20 mouse cellular contexts compared by ENCODE assay signal in genomic region chr1:37336794-37337193, GRCm38 (mm10). TPM values are rescaled to one million over a fixed set of nuclear protein-coding genes. Genes with fewer than 3 reads are reported as not detected.
DNase-seq lines count a peak whose midpoint lies in the region; ATAC-seq and TF ChIP-seq lines count a peak whose summit lies in the region.
"Had no signal": no experiment of that assay in that cellular context is flagged by ENCODE, and none has a peak within 500 bp of the region (broad histone marks: within the 10 kb centered on the region; RNA-seq: fewer than 3 reads in every experiment).

No protein-coding gene starts in this region.

- no peaks in the 10 kb centered on the region for H3K9me3 ChIP-seq in kidney, embryonic 14.5 days (ENCODE audit: control insufficient read depth, low read length)
- H3K9me3 ChIP-seq in lung, embryonic 14.5 days (ENCODE audit: low read depth, low read length), result no peaks in the 10 kb centered on the region
- no peaks in the 10 kb centered on the region for H3K9me3 ChIP-seq in lung, postnatal 0 days (ENCODE audit: low read length)
- H3K9me3 ChIP-seq: forebrain, embryonic 10.5 days; forebrain, embryonic 13.5 days; hindbrain, embryonic 12.5 days; hindbrain, embryonic 15.5 days had no signal

- H3K27ac ChIP-seq in kidney, embryonic 14.5 days (ENCODE audit: low read depth, low read length), result peak overlapping the region; percentile 24; the same call in 1 of the 2 replicates
- H3K27ac ChIP-seq in lung, embryonic 14.5 days (ENCODE audit: low read depth), result no peak overlapping the region
- no peak overlapping the region for H3K27ac ChIP-seq in lung, postnatal 0 days (ENCODE audit: low read length)
- H3K27ac ChIP-seq: forebrain, embryonic 10.5 days; forebrain, embryonic 13.5 days; hindbrain, embryonic 12.5 days; hindbrain, embryonic 15.5 days had no signal

- WGBS in kidney, embryonic 14.5 days, result 23% methylated on average over 2 of the region's 2 CpGs
- 26% methylated on average over 2 of the region's 2 CpGs for WGBS in lung, embryonic 14.5 days
- WGBS in lung, postnatal 0 days, result 39% methylated on average over 2 of the region's 2 CpGs

- TF ChIP-seq EP300 in lung, postnatal 0 days (IDR thresholded peaks at IDR 0.05), result no peak

- no peaks in the 10 kb centered on the region for H3K27me3 ChIP-seq in kidney, embryonic 14.5 days (ENCODE audit: control insufficient read depth, insufficient read depth, low read length)
- H3K27me3 ChIP-seq in lung, embryonic 14.5 days (ENCODE audit: insufficient read depth, low read length), result no peaks in the 10 kb centered on the region
- no peaks in the 10 kb centered on the region for H3K27me3 ChIP-seq in lung, postnatal 0 days (replicated peaks; ENCODE audit: insufficient read depth, low read length)
- H3K27me3 ChIP-seq: forebrain, embryonic 13.5 days; hindbrain, embryonic 12.5 days; hindbrain, embryonic 15.5 days had no signal

- peaks cover 24% of the 10 kb centered on the region; the same call in 1 of the 2 replicates for H3K4me1 ChIP-seq in kidney, embryonic 14.5 days (ENCODE audit: control insufficient read depth, insufficient read depth, low read length)
- 0 out of 2 replicates have a peak, but pooled peaks cover 9% of the 10 kb centered on the region for H3K4me1 ChIP-seq in lung, embryonic 14.5 days (ENCODE audit: insufficient read depth)
- no peaks in the 10 kb centered on the region for H3K4me1 ChIP-seq in lung, postnatal 0 days (ENCODE audit: insufficient read depth, low read depth, low read length)

- peak; percentile 34 for DNase-seq in embryo, embryonic 10.5 days (ENCODE audit: low spot score)
- no peak for DNase-seq in embryo, embryonic 10 days (ENCODE audit: low spot score)
- DNase-seq in kidney, postnatal 4 days, result no peak
- DNase-seq in lung, embryonic 14.5 days, result no peak
- DNase-seq in lung, adult 18-20 months, result no peak
- DNase-seq in lung, postnatal 0 days (ENCODE audit: low spot score), result peak; percentile 70
- DNase-seq in lung, postnatal 10 days, result no peak
- DNase-seq: adrenal gland, adult 2 months; adrenal gland, postnatal 14 days; B cell, adult 2 months; cerebellum, postnatal 14 days; gastrocnemius, postnatal 10 days; gastrocnemius, postnatal 36 days had no signal

- no peak overlapping the region for H3K4me2 ChIP-seq in kidney, embryonic 14.5 days (replicated peaks; ENCODE audit: low read depth, low read length)
- no peak overlapping the region for H3K4me2 ChIP-seq in lung, embryonic 14.5 days
- no peak overlapping the region for H3K4me2 ChIP-seq in lung, postnatal 0 days (replicated peaks; ENCODE audit: low read depth, low read length)
- H3K4me2 ChIP-seq: forebrain, embryonic 13.5 days; heart, embryonic 11.5 days; hindbrain, embryonic 12.5 days; hindbrain, embryonic 15.5 days had no signal

- ATAC-seq in kidney, embryonic 14.5 days (ENCODE audit: low FRiP score, low TSS enrichment), result no peak
- 0 out of 2 replicates have a peak, but pooled peaks have one; percentile 35 for ATAC-seq in lung, embryonic 14.5 days (ENCODE audit: insufficient read depth)
- ATAC-seq in lung, postnatal 0 days, result peak; percentile 77
- ATAC-seq: forebrain, embryonic 13.5 days; forebrain, embryonic 16.5 days had no signal

- H3K4me3 ChIP-seq in kidney, embryonic 14.5 days (ENCODE audit: low read length), result no peak overlapping the region
- H3K4me3 ChIP-seq in lung, embryonic 14.5 days (ENCODE audit: low read depth, low read length), result no peak overlapping the region
- H3K4me3 ChIP-seq in lung, postnatal 0 days (ENCODE audit: low read depth, low read length), result no peak overlapping the region
- H3K4me3 ChIP-seq: forebrain, embryonic 10.5 days; forebrain, embryonic 13.5 days; hindbrain, embryonic 12.5 days; hindbrain, embryonic 15.5 days had no signal

- H3K36me3 ChIP-seq in kidney, embryonic 14.5 days (ENCODE audit: control insufficient read depth, insufficient read depth, low read length), result no peaks in the 10 kb centered on the region
- no peaks in the 10 kb centered on the region for H3K36me3 ChIP-seq in lung, embryonic 14.5 days (ENCODE audit: insufficient read depth)
- no peaks in the 10 kb centered on the region for H3K36me3 ChIP-seq in lung, postnatal 0 days (ENCODE audit: insufficient read depth, low read length)
- H3K36me3 ChIP-seq: forebrain, embryonic 10.5 days; hindbrain, embryonic 12.5 days; hindbrain, embryonic 15.5 days had no signal

- H3K9ac ChIP-seq in kidney, embryonic 14.5 days (ENCODE audit: low read depth, low read length), result no peak overlapping the region
- no peak overlapping the region for H3K9ac ChIP-seq in lung, embryonic 14.5 days
- H3K9ac ChIP-seq in lung, postnatal 0 days (replicated peaks; ENCODE audit: low read depth), result no peak overlapping the region
- H3K9ac ChIP-seq: forebrain, embryonic 13.5 days; hindbrain, embryonic 12.5 days; hindbrain, embryonic 15.5 days had no signal

- no peak for TF ChIP-seq CTCF in lung, embryonic 14.5 days (IDR thresholded peaks at IDR 0.05; ENCODE audit: low read depth)
- TF ChIP-seq CTCF in lung, postnatal 0 days (IDR thresholded peaks at IDR 0.05), result no peak

RNA-seq across cellular contexts. Expression of gene Inpp4a, which starts 37.1 kb away (rescaled TPM):
- 17.8 and 18.6 TPM in 2 replicates for polyA plus RNA-seq in kidney, embryonic 14.5 days (2014; fragmentation: Nextera tagmentation; extraction: Ambion mirVana)
- 10.3 and 11.1 TPM in 2 replicates for polyA plus RNA-seq in lung, embryonic 14.5 days (2014; fragmentation: Nextera tagmentation; extraction: Ambion mirVana)
- polyA plus RNA-seq in lung, postnatal 0 days (2015; fragmentation: Nextera tagmentation; extraction: Ambion mirVana), result 15.8 and 17.8 TPM in 2 replicates

Comparison
In these comparisons a context has a peak if more than half of its experiments do, and no peak if none do; other contexts are left out.
1. DNase-seq: peak in embryo, embryonic 10.5 days (single experiment) and lung, postnatal 0 days (single experiment); none in embryo, embryonic 10 days (single experiment), kidney, postnatal 4 days (0 of 2), lung, embryonic 14.5 days (single experiment), lung, adult 18-20 months (0 of 2) and lung, postnatal 10 days (single experiment).